Mouse (Mus musculus) heart, embryonic 11.5 days (tissue): ENCODE measurements around the gene Snrpd2. TPM values are rescaled to one million over a fixed set of nuclear protein-coding genes. Genes with fewer than 3 reads are reported as not detected.

Experiments
- ATAC-seq: fragments of 200-750 bp; cut with Nextera tagmentation; replicated peaks from 2 replicates; pipeline ENCODE4 v1.8.0; 2017; ENCODE audit warnings: moderate library complexity; ENCODE audit not compliant: insufficient number of reproducible peaks, low FRiP score, low TSS enrichment
- H3K27ac ChIP-seq: fragments of 300-500 bp; sonication (generic); 2 replicates; pipeline ENCODE4 v1.5.1; 2014; ENCODE audit warnings: mild to moderate bottlenecking, low read depth, low read length
- H3K27me3 ChIP-seq: fragments of 300-500 bp; sonication (generic); 2 replicates; pipeline ENCODE4 v1.6.1; 2014; ENCODE audit warnings: mild to moderate bottlenecking, low read length, mixed read lengths; ENCODE audit not compliant: control insufficient read depth, insufficient read depth
- H3K36me3 ChIP-seq: fragments of 300-500 bp; sonication (generic); 2 replicates; pipeline ENCODE4 v1.6.1; 2014; ENCODE audit warnings: mild to moderate bottlenecking, low read length, moderate library complexity, mixed read lengths; ENCODE audit not compliant: control insufficient read depth, insufficient read depth
- H3K4me1 ChIP-seq: fragments of 300-500 bp; sonication (generic); 2 replicates; pipeline ENCODE4 v1.6.1; 2014; ENCODE audit warnings: low read length; ENCODE audit not compliant: control insufficient read depth, insufficient read depth
- H3K4me2 ChIP-seq: fragments of 300-500 bp; sonication (generic); 2 replicates; pipeline ENCODE4 v1.6.1; 2014; ENCODE audit warnings: mild to moderate bottlenecking, moderate library complexity
- H3K4me3 ChIP-seq: fragments of 300-500 bp; sonication (generic); 2 replicates; pipeline ENCODE4 v1.5.1; 2014; ENCODE audit warnings: low read depth, low read length
- H3K9ac ChIP-seq: fragments of 300-500 bp; sonication (generic); 2 replicates; pipeline ENCODE4 v1.6.1; 2014; ENCODE audit warnings: mild to moderate bottlenecking, low read depth, low read length, moderate library complexity
- H3K9me3 ChIP-seq: fragments of 300-500 bp; sonication (generic); replicated peaks from 2 replicates; pipeline ENCODE4 v1.6.1; 2016; ENCODE audit warnings: low read length; ENCODE audit not compliant: control insufficient read depth
- WGBS: fragments of 180-500 bp; shearing (Covaris S2); extraction: QIAGEN DNeasy Blood & Tissue Kit; methylation state at CpG from one replicate; pipeline ENCODE4 v1.1.7; 2014; ENCODE audit not compliant: insufficient replicate concordance; 5-methylcytosine and 5-hydroxymethylcytosine counted together
- polyA plus RNA-seq: library from polyadenylated mRNA; unstranded; fragments of >200 nt; fragmentation: Nextera tagmentation; extraction: Ambion mirVana; gene quantifications from 2 replicates; pipeline ENCODE4 v1.2.1, GENCODE M21; 2014

The Snrpd2 gene
- polyA plus RNA-seq, 1 experiment from 2014 or later, result 125 TPM

DNA sequence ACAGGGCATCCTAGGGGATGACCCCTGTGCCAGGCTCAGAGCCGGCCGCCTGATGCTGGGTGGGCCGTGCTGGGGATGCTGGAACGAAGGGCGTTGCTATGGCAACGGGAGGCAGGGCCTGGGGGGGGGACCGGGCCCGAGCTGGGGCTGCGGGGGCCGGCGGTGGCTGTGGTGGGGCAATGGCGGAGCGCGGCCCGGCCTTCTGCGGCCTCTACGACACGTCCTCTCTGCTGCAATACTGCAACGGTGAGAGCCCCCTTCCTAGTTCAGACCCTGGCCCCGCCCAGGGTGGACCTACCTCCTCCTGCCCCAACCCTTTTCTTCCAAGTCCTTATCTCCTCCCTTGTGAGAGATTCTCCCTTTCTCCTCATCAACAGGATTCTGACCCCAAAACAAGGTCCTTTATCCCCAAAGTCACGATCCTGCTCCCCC, 27.0 kb downstream of the Snrpd2 start:
- H3K9ac ChIP-seq, result no peak overlapping the region
- ATAC-seq, result no peak
- WGBS, result 6% methylated on average over 18 of the region's 21 CpGs
- no peaks in the 10 kb centered on the region for H3K36me3 ChIP-seq
- no peaks in the 10 kb centered on the region for H3K9me3 ChIP-seq
- H3K4me3 ChIP-seq, result peak overlapping the region; percentile 3; the same call in 1 of the 2 replicates
- H3K27ac ChIP-seq, result no peak overlapping the region
- H3K4me2 ChIP-seq, result peak overlapping the region; percentile 46
- peaks cover 45% of the 10 kb centered on the region for H3K27me3 ChIP-seq
- H3K4me1 ChIP-seq, result peaks cover 27% of the 10 kb centered on the region

- Histone ChIP-seq H3K4me2 (no peak overlapping the region), H3K4me1 (peaks cover 25% of the 10 kb centered on the region), H3K27me3 (peaks cover 45% of the 10 kb centered on the region), H3K36me3 (no peaks in the 10 kb centered on the region), H3K4me3 (no peak overlapping the region), H3K9ac (no peak overlapping the region), H3K9me3 (no peaks in the 10 kb centered on the region), H3K27ac (no peak overlapping the region)
- ATAC-seq, result no peak
- WGBS, result 68% methylated on average over 7 of the region's 7 CpGs
Measured at GRCm38 (mm10) chr7:19177216-19177615, 27.7 kb downstream of the Snrpd2 start.

DNA sequence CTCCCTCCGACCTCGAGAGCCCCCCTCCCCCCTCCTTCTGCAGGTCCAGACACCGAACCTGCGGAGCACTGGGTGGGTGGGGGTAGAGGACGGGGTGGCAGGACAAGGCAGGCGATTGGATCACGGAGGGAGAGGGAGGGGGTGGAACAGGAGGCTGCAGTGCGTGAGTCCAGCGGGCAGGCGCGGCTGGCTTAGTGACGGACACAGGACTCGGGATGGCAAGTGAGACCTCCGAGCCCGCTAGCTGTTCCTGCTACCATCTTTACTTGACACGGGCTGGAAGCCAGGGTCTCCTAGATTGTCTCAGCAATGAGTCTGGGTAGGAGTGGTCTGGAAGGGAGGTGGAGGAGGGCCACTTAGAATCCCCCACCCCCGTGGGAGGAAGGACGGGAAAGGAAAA, 28.5 kb downstream of the Snrpd2 start:
- Histone ChIP-seq H3K4me1 (peaks cover 20% of the 10 kb centered on the region), H3K4me2 (peak overlapping the region; percentile 36), H3K27ac (no peak overlapping the region), H3K4me3 (no peak overlapping the region), H3K9me3 (no peaks in the 10 kb centered on the region), H3K36me3 (no peaks in the 10 kb centered on the region), H3K27me3 (peaks cover 45% of the 10 kb centered on the region), H3K9ac (no peak overlapping the region)
- 10% methylated on average over 17 of the region's 18 CpGs for WGBS
- no peak for ATAC-seq

GRCm38 (mm10) chr7:19178443-19179092, 29.0 kb downstream of the Snrpd2 start:
- Histone ChIP-seq H3K4me1 (peaks cover 17% of the 10 kb centered on the region), H3K9ac (no peak overlapping the region), H3K9me3 (no peaks in the 10 kb centered on the region), H3K4me2 (peak overlapping the region; percentile 56), H3K27ac (no peak overlapping the region), H3K27me3 (peaks cover 45% of the 10 kb centered on the region), H3K4me3 (peak overlapping the region; percentile 25; the same call in 1 of the 2 replicates), H3K36me3 (no peaks in the 10 kb centered on the region; the same call in 1 of the 2 replicates)
- 5% methylated on average over 27 of the region's 27 CpGs for WGBS
- ATAC-seq, result no peak

DNA sequence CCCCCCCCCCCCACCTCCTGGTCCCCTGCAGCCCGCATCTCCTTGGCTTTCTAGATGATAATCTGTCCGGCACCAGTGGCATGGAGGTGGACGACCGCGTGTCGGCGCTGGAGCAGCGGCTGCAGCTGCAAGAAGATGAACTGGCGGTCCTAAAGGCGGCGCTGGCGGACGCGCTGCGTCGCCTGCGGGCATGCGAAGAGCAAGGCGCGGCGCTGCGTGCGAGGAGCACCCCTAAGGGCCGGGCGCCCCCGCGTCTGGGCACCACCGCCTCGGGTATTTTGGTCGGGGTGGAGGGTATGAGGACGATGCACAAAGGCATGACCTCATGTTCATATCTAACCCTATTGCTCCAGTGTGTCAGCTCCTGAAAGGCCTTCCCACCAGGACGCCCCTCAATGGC, 29.7 kb downstream of the Snrpd2 start:
- Histone ChIP-seq H3K36me3 (no peaks in the 10 kb centered on the region; the same call in 1 of the 2 replicates), H3K27ac (no peak overlapping the region), H3K9me3 (no peaks in the 10 kb centered on the region), H3K4me1 (peaks cover 17% of the 10 kb centered on the region), H3K4me3 (peak overlapping the region; percentile 25), H3K4me2 (peak overlapping the region; percentile 56), H3K9ac (no peak overlapping the region), H3K27me3 (peaks cover 45% of the 10 kb centered on the region)
- WGBS, result under 1% methylated on average over 31 of the region's 32 CpGs
- ATAC-seq, result no peak

GRCm38 (mm10) chr7:19179936-19180335, 30.4 kb downstream of the Snrpd2 start:
- 38% methylated on average over 6 of the region's 6 CpGs for WGBS
- Histone ChIP-seq H3K36me3 (no peaks in the 10 kb centered on the region; the same call in 1 of the 2 replicates), H3K4me3 (peak overlapping the region; percentile 25; the same call in 1 of the 2 replicates), H3K9ac (no peak overlapping the region), H3K4me1 (peaks cover 23% of the 10 kb centered on the region), H3K27me3 (peaks cover 41% of the 10 kb centered on the region), H3K27ac (no peak overlapping the region), H3K9me3 (no peaks in the 10 kb centered on the region), H3K4me2 (peak overlapping the region; percentile 56)
- no peak for ATAC-seq

DNA sequence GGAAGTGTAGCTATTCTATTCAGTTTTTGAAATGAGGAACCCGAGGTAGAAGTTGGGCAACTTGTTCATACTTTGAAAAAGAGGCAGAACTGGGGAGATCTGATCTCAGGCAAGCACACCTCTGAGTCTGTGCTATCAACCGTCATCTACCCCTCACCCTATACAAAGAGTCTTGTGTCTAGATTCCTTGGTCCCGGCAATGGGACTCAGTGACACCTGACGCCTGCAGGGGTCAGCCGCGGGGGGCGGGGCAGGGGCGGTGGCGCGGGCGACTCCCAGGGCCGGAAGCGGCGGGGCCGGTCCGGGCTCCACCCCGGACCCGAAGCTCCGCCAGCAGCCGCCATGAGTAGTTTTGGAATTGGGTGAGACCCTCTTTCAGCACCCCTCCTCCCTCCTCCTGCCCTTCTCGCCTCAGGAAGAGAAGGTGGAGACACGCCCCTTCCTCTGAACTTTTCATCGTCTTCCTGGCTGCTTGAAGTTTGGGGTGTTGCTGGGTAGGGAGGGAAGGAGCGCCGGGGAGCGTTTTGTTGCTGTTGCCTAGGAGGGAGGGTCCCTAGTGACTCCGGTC, 31.4 kb downstream of the Snrpd2 start:
- Histone ChIP-seq H3K36me3 (no peaks in the 10 kb centered on the region; the same call in 1 of the 2 replicates), H3K9ac (peak overlapping the region; percentile 83), H3K27me3 (peaks cover 34% of the 10 kb centered on the region), H3K4me3 (peak overlapping the region; percentile 72), H3K9me3 (no peaks in the 10 kb centered on the region), H3K4me2 (peak overlapping the region; percentile 92), H3K27ac (no peak overlapping the region), H3K4me1 (peaks cover 26% of the 10 kb centered on the region)
- WGBS, result 2% methylated on average over 27 of the region's 27 CpGs
- peak; percentile 50; the same call in 1 of the 2 replicates for ATAC-seq

DNA sequence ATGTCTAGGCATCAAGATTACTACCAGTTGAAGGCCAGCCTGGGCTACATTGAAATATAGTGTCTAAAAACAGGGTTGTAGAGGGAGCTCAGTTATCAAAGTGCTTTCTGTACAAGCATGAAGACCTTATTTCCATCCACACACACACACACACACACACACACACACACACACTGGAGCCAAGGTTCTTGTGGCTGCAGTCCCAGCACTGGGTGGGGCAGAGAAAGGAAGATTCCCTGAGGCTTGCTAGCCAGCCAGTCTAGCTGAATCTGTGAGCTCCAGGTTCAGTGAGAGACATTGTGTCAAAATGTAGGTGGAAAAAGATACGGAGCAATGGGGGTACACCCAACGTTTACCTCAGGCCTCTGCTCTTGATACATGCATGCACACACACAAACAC, 34.7 kb downstream of the Snrpd2 start:
- Histone ChIP-seq H3K4me3 (no peak overlapping the region), H3K27me3 (peaks cover 3% of the 10 kb centered on the region; the same call in 1 of the 2 replicates), H3K9ac (no peak overlapping the region), H3K4me1 (peaks cover 21% of the 10 kb centered on the region), H3K4me2 (no peak overlapping the region), H3K27ac (no peak overlapping the region), H3K9me3 (no peaks in the 10 kb centered on the region), H3K36me3 (peaks cover 3% of the 10 kb centered on the region; the same call in 1 of the 2 replicates)
- no peak for ATAC-seq
- WGBS, result 86% methylated on average over 2 of the region's 2 CpGs
